Mouse (Mus musculus): Measurements from ENCODE around the gene Ypel2.

Gene Ypel2

DNA sequence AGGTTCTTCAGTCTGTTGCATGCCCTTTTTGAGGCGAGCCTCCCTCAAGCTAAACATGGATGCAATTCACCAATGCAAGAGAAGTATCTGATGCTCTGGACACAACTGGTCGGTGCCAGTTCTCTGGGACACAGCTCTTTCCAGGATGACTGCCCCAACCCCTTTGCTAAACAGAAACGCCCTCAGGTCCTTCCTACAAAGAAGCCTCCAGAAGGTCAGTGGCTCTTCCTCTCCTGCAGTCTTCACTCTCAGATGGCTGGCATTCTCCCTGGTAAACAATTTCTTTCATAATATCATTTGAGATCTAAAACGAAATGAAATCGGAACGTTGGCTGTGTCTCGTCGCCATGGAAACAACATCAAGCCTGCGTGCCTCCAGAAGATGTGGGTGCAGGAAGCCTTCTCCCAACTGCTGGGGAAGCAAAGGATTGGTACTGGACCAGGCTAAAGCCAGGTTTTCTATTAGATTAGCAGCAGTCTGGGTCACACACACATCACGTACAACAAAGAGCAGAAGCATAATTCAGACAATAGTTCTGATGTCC, 62.8 kb downstream of the Ypel2 start:
- peak; percentile 59 for DNase-seq (ENCODE audit: low spot score)

DNA sequence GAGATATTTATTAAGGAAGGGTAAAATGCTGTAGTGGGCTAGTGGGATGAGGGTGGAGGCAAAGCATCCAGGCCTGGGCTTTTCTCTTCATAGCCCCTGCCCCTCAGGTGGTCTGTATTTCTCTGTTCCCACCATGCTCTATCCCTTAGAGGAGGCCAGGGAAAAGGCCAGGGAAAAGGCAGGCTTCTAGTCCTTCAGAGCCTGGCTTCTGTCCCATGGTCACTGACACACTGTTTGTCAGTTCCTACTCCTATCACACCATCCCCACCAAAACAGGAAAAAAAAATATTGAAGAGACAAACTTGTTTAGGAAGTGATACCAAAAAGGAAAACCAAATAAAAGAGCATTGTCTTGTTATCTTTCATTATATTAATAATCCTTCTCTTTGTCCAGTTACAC, 63.5 kb downstream of the Ypel2 start:
- DNase-seq (ENCODE audit: low spot score): no peak

DNA sequence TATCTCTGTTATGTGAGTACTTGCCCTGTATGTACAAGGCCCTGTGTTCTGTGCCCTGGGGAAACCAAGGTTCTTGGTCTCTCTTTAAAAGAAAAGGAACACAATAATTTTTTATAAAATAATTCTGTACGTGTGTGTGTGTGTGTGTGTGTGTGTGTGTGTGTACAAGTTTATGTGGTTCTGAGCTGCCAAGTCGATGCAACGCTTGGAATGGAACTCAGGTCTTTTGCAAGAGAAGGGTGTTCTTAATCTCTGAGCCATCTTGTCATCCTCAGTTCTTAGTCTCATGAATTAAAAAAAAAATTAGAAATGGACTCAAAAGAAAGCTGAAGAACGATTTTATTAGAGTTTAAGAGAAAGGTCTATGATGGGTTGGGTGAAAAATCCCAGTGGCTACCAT, 64.0 kb downstream of the Ypel2 start:
- DNase-seq (ENCODE audit: low spot score): no peak

DNA sequence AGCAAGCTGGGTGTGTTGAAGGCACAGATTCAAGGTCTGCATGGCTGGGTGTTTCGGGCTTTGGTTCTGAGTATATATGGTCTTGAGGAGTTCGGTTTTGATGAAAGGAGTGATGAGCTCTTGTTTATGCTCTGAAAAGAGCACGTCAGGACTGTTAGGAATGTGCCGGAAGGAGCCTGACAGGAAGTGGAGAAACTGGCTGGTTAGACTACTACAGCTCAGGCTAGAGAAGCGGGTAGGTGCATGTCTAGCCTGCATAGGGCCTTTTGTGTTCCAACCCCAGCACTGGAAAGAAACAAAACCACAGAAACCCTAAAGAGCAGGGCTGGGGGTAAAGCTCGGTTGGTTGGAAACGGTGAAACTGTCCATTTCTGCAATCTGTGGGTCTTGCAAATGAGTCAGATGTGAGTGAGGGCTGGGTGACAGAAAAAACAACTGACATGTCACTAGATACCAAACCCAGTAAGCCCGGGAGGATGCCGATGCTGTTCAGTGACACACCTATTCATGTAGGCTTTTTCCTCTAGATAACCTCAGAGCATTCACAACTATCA, 68.3 kb downstream of the Ypel2 start:
- no peak for DNase-seq (ENCODE audit: low spot score)

DNA sequence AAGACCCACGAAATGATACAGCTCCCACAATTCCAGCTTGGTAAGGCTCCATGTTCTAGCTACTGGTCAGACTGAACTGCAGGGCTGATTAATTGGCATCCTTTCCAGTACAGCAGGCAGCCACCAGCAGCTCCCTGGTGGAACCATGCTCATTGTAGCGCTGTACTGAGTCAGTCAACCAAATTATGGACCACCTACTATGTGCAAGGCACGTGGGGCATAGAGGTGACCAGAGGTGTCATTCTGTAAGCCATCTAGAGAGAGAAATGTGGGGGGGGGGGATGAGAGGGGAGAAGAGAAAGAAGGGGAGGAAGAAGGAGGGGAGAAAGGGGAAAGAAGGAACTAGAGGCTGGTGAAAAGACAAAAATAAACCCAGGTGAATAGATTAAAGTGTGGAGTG, 68.9 kb downstream of the Ypel2 start:
- no peak for DNase-seq (ENCODE audit: low spot score)

DNA sequence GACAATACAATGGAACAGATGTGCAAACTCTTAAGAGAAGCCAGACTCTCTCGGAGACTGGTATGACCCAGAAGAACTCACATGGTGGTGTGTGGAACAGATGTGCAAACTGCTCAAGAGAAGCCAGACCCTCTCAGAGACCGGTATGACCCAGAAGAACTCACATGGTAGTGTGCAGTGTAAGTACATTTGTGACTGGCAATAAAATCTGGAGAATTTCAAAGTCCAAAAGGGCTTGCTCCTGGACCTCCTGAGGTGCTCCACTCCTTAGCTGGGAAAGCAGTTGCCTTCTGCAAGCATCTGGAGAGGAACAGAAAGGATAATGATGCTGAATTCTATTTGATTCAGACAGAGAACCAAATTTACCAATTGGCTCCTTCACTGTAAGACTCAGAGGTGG, 69.9 kb downstream of the Ypel2 start:
- DNase-seq (ENCODE audit: low spot score): no peak

DNA sequence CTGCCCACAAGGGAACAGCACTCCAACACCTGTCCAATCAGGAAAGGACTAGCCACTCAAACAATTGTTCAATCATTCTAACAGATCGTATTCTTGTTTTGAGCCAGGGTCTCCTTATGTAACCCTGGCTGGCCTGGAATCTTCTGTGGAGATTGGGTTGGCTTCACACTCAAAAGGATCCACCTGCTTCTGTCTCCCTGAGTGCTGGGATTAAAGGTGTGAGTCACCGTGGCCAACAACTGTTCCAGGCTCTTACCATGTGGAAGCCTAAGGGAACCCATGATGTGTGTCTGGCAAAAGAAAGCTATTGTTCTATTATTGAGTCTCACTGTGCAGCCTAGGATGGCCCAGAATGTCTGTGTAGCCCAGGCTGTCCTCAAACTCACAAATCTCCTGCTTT, 71.5 kb downstream of the Ypel2 start:
- no peak for DNase-seq (ENCODE audit: low spot score)

DNA sequence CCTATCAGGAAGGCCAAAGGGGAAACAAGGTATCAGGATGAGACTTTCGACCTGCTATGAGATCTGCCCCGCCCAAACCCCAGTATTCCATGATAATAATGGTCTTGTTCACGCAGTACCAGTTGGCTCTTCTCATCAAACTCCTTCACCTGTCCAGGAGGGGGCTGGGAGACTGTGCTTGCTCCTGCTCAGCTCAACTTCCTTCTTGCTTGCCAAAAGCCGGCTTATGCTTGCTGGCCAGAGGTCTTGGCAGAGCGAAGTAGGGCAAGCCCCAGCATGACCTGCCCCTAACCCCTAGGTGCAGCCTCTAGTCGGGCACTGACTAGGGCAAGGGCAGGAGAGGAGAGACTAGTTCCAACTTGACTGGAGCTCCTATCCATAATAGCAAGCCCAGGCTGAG, 72.2 kb downstream of the Ypel2 start:
- DNase-seq (ENCODE audit: low spot score): no peak

DNA sequence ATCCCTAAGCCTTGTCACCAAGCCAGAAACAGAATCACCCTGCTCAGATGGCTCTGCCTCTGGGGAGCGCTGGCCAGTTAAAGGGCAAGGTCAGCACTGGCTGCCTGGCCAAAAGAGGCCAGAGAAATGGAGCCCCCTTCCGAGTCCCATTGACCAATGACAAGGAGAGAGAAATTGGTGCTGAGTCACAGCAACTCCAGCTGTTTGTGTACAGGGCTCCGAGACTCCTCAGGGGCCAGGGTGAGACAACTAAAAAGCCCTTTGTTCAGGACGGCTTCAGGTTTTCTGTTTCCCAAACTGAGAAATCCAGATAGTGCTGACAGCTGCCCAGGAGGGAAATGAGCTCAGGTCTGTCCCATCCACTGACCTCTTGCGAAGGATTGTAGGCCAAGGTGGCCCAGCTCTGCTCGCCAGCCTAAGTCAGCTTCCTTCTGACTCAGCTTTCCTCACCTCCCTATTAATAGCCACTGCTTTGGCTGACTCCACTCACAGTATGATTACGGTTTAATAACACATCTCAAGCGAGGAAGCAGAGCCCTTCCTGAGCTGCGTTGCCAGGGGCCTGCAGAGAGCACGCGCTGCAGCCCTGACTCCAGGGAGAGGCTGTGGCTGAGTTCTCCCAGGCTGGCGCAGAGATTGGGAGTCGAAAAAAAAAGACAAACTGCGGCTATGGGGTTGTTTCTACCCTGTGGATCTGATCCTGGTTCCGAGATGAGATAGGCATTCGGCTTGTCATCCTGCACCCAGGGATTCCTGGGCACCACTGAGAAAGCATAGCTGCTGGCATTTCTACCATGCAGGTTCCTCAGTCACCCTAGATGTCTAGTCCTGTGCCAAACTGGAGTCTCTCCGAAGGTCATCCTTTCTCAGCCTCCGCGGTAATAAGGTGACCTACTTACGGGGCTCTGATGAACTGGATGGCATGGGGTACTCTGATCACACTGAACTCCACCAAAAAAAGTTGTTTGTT, 73.1 kb downstream of the Ypel2 start:
- no peak for DNase-seq (ENCODE audit: low spot score)

DNA sequence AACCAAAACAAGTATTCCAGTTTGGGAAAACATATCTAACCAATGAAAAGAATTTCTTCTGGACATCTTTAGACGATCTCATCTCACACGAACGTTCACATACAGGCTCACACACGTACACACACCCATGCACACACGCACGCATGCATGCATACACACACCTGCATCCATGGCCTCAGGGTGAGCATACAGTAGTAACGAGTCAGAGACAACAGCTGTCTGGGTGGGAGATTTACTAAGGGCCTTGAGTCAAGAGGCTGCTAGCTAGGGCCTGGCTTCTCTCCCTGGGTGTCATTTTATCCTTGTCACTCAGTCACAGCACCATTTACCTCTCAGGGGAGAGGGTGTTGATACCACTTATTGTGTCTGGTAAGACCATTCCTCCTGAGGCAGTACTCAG, 74.0 kb downstream of the Ypel2 start:
- DNase-seq (ENCODE audit: low spot score): no peak

DNA sequence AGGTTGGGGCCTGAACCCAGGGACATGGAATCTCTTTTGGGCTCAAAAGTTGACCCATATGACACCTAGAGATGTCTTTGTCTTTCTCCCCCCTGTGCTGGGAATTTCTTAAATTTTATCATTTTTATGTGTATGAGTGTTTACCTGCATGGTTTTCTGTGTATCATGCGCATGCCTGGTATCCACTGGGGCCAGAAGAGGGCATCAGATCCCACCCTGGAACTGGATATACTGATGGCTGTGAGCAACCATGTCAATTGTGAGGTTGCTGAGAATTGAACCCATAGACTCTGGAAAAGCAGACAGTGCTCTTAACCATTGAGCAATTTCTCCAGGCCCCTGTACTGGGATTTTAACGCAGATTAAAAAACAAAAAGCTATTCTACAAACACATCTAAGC, 76.0 kb downstream of the Ypel2 start:
- no peak for DNase-seq (ENCODE audit: low spot score)

DNA sequence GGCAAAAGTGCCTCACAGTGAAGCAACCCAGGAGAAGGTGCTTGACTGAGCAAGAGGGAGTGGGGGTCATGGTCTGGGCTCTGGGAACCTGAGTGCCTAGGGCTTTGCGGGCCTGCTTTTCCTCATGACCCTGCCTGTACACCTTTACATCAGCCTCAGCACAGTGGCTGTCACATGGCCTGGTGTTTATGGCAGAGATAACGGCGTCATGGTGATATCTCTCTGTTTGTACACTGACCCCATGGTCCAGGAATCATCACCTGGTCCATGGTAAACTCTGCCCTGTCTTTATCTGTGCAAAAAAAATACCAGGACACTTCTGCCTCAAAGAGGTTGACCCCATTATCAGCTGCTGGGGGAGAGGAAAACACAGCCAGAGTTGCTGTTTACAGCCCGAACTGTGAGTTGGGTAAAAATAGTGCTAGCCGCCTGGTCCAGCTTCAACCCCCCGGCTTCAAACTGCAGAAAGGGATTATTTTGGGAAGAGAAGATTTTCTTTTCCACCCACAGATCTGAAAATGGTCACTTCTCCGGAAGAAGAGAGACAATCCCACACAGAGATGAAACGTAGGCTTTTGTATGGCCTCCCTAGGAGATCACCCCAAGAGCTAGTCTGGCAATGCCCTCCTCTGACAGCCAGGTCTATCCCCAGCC, 76.8 kb downstream of the Ypel2 start:
- no peak for DNase-seq (ENCODE audit: low spot score)

DNA sequence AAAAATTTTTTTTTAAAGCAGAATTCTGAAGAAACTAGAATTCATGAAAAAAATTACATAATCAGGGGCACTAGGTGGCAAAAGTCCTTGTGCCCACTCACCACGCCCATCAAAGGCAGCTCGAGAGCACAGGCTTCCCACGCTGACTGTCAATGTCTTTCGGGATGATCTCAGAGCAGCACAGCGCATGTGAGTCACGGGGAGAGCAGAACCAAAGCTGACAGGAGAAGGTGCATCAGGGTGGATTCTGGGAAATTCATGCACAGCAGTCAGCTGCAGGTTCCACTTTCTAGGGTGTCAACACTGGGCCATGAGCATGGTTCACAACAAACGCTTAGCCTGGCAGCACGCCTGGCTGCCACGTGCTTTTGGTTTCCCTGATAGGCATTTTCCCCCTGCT, 79.2 kb downstream of the Ypel2 start:
- DNase-seq (ENCODE audit: low spot score): no peak

DNA sequence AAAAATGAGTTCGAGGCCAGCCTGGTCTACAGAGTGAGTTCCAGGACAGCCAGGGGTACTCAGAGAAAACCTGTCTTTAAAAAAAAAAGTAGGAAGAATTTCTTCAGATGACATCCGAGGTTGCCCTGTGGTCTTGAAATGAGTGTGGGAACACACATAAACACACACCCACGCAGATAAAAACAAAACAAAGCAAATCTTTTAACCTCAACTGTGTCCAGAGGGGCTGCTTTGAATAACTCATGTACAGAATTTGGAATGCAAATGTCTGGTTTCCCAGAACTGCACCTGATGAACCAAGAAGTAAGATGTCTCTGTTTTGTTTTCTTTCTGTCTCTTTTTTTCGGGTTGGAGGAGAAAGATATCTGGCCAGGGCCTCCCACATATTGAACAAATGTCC, 83.3 kb downstream of the Ypel2 start:
- DNase-seq (ENCODE audit: low spot score): no peak

DNA sequence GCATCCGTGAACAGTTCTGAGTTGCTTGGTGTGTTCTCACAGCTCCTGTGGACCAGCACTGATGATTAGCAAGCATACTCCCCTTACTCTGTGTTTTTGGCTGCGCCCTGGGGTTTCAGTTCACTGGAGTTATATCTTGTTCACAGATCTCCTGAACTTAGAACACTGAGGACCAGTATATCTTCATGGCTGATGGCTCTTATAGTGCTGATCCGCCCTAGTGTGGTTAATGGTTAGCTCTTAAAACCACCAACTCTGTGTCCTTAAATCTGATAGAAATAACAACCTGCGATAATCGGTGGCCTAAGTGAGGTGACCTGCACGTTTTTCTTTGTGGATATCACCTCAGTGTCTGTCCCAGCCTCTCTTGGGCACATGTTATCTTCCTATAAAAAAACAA, 84.5 kb downstream of the Ypel2 start:
- no peak for DNase-seq (ENCODE audit: low spot score)

DNA sequence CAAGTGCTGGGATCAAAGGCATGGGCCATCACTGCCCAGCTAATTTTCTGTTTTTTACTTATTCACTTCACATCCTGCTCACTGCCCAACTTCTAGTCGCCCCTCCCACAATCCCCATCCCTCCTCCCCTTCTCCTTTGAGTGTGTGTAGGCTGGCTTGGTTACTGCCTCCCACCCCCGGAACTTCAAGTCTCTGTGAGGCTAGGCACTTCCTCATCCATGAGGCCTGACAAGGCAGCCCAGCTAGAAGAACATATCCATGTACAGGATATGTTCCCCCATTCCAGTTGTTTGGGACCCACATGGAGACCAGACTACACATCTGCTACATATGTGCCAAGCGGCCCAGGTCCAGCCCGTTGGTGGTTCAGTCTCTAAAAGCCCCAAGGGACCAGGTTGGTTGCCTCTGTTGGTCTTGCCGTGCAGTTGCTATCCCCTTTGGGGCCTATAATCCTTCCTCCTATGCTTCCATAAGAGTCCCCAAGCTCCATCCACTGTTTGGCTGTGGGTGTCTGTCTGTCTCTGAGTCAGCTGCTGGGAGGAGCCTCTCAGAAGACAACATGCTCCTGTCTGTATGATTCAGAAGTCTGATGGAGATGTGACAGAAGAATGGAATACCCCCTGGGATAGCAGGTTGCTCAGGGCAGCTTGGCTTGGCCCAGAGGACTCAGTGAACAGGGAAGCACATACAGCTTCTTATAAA, 85.5 kb downstream of the Ypel2 start:
- DNase-seq (ENCODE audit: low spot score): no peak

DNA sequence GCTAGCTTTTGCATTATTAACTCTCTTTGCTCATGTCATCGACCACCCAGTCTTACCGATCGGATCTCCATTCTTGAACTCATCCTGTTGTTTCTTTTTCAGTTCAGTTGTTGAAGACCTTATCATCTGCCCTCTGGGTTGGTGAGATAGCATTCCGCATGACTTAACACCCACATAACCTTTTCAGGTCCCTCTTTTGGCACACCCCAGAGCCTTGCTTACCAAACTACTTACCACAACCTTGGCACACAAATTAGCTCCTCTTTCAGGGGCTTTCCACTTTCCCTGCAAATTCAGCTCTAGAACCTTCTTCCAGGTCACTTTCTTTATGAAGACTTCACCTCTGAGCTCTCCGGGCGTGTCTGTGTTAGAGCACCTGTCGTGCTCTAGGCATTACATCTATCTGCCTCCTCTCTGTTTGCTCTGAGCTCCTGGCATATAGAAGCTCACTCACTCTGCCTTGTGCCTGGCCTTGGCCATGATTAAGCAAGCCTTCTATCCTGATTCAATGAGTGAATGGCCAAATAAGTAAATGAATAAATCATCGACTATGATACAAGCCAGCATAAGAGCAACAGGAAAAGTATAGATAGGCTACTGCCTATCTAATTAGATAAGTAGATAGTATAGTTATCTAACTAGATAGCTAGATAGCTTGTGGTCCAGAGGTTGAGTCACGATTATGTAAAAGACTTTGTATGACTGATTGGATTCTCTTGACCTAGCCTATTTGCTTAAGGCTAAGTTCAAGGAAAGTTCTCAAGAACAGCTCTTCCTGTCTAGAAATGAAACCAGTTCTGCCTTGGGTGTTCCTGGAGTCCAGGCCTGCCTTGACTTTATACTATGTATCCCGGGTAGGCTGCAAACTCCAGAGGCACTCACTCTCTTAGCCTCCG, 86.5 kb downstream of the Ypel2 start:
- DNase-seq (ENCODE audit: low spot score): no peak

DNA sequence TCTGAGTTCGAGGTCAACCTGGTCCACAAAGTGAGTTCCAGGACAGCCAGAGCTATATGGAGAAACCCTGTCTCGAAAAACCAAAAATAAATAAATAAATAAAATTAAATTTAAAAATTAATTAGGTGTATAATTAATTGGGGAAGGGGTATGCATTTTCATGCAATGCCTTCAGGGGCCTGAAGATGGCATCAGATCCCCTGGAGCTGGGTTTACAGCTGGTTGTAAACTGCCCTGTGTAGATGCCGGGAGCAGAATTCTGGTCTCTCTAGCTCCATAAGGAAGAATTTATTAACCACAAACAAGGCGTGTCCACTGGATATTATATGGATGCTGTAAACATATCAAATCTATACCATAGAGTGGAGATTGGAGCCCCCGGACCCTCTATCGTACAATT, 87.2 kb downstream of the Ypel2 start:
- DNase-seq (ENCODE audit: low spot score): no peak

DNA sequence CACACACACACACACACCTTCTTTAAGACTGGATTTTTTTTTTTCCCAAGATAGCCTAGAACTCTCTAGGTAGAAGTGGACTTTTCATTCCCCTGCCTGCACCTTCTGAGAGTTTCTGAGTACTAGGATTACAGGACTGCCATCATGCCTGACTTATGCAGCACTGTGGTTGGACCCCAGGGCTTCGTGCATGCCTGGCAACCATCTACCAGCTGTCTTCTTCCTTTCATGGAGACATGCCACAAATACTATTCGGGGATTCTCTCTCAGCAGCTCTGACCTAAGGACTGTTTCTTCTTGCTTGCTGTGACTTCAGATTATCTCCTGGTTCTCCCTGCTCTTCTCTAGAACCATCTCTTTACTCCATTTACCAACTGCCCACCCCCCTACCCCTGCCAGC, 88.2 kb downstream of the Ypel2 start:
- no peak for DNase-seq (ENCODE audit: low spot score)

DNA sequence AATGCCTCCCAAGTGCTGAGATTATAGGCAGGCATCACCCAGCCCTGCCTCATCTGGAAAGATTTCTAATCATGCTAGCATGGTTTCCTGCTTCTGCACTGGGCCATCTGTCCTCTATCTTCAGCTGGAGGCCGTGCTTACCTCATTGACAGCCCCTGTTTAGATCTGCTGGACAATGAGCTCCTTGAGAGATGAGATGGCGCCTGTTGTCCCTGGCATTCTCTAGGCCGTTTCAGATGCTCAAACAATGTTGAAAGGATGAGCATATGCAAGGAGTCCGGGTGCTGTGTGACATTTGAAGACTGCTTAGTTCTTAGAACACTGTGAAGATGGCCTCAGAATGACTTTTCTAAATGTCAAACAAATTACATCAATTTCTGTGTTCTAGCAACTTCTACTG, 88.8 kb downstream of the Ypel2 start:
- no peak for DNase-seq (ENCODE audit: low spot score)

DNA sequence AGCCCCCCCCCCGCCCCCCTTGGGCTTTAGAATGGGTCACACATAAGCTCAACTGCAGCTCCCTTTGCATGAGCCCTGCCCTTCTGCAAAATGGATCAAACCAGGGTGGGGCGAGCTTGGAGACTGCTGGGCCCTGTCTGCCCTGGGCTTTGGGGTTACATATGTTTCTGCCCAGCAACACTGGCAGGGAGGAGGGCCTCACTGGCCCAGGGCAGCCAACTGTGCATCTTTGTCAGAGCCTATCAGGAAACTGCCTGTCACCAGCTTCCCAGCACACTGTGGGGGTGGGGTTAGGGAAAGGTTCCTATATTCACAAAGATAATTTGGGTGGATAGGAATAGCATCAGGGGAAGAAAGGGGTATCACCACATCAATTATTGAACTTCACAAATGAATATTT, 95.1 kb downstream of the Ypel2 start:
- DNase-seq (ENCODE audit: low spot score): no peak

Data from layer of hippocampus, adult 9-10 months (tissue).